ENCODE assay signal across 8 mouse cellular contexts in genomic region chr7:122219315-122219801, GRCm38 (mm10). TPM values are rescaled to one million over a fixed set of nuclear protein-coding genes. Genes with fewer than 3 reads are reported as not detected.
DNase-seq lines count a peak whose midpoint lies in the region; ATAC-seq and TF ChIP-seq lines count a peak whose summit lies in the region.

TSS of gene Chp2 (plus strand) at chr7:122219496.

- H3K27me3 ChIP-seq in forebrain, postnatal 0 days (ENCODE audit: insufficient read depth, low read length) = no peaks in the 10 kb centered on the region
- H3K27me3 ChIP-seq in hindbrain, embryonic 11.5 days (ENCODE audit: control insufficient read depth, insufficient read depth, low read length) = no peaks in the 10 kb centered on the region
- peaks cover 14% of the 10 kb centered on the region for H3K27me3 ChIP-seq in limb, embryonic 12.5 days
- no peaks in the 10 kb centered on the region; the same call in 1 of the 2 replicates for H3K27me3 ChIP-seq in midbrain, embryonic 13.5 days

- no peak for TF ChIP-seq CTCF in forebrain, postnatal 0 days (IDR thresholded peaks at IDR 0.05; ENCODE audit: low read depth)

- peak within 1 kb of the TSS; percentile 35 for H3K4me2 ChIP-seq in forebrain, postnatal 0 days (ENCODE audit: low read depth)
- H3K4me2 ChIP-seq in hindbrain, embryonic 11.5 days (replicated peaks; ENCODE audit: low read depth, low read length) = peak within 1 kb of the TSS; percentile 9
- peak within 1 kb of the TSS; percentile 46 for H3K4me2 ChIP-seq in limb, embryonic 12.5 days
- H3K4me2 ChIP-seq in midbrain, embryonic 13.5 days (replicated peaks) = peak within 1 kb of the TSS; percentile 43

- DNase-seq in adrenal gland, postnatal 36 days = peak; percentile 62 to 73
- no peak for DNase-seq in forebrain, postnatal 0 days
- DNase-seq in hindbrain, embryonic 11.5 days (ENCODE audit: low spot score) = peak; percentile 10
- DNase-seq in cerebellum, adult 8-10 months = no peak
- no peak for DNase-seq in cerebellum, postnatal 14 days

- H3K27ac ChIP-seq in forebrain, postnatal 0 days (ENCODE audit: low read depth, low read length) = no peak within 1 kb of the TSS
- H3K27ac ChIP-seq in hindbrain, embryonic 11.5 days (ENCODE audit: low read depth, low read length) = no peak within 1 kb of the TSS
- H3K27ac ChIP-seq in limb, embryonic 12.5 days = no peak within 1 kb of the TSS
- no peak within 1 kb of the TSS for H3K27ac ChIP-seq in midbrain, embryonic 13.5 days

- peak within 1 kb of the TSS; percentile 11; the same call in 1 of the 2 replicates for H3K4me3 ChIP-seq in forebrain, postnatal 0 days (ENCODE audit: low read depth, low read length)
- H3K4me3 ChIP-seq in hindbrain, embryonic 11.5 days (ENCODE audit: low read depth, low read length) = no peak within 1 kb of the TSS
- H3K4me3 ChIP-seq in limb, embryonic 12.5 days (replicated peaks) = peak within 1 kb of the TSS; percentile 15; the same call in 1 of the 2 replicates
- peak within 1 kb of the TSS; percentile 12 for H3K4me3 ChIP-seq in midbrain, embryonic 13.5 days (replicated peaks)

- H3K9me3 ChIP-seq in forebrain, postnatal 0 days (ENCODE audit: low read length) = 0 out of 2 replicates have a peak, but pooled peaks cover 3% of the 10 kb centered on the region
- no peaks in the 10 kb centered on the region for H3K9me3 ChIP-seq in hindbrain, embryonic 11.5 days (ENCODE audit: control insufficient read depth, low read length)
- 0 out of 2 replicates have a peak, but pooled peaks cover 4% of the 10 kb centered on the region for H3K9me3 ChIP-seq in limb, embryonic 12.5 days
- peaks cover 4% of the 10 kb centered on the region; the same call in 1 of the 2 replicates for H3K9me3 ChIP-seq in midbrain, embryonic 13.5 days

- WGBS in forebrain, postnatal 0 days = 25% methylated on average over 18 of the region's 20 CpGs
- WGBS in hindbrain, embryonic 11.5 days = 29% methylated on average over 20 of the region's 20 CpGs
- 28% methylated on average over 20 of the region's 20 CpGs for WGBS in limb, embryonic 12.5 days
- 27% methylated on average over 20 of the region's 20 CpGs for WGBS in midbrain, embryonic 13.5 days

- H3K4me1 ChIP-seq in forebrain, postnatal 0 days (ENCODE audit: insufficient read depth) = no peaks in the 10 kb centered on the region
- no peaks in the 10 kb centered on the region for H3K4me1 ChIP-seq in hindbrain, embryonic 11.5 days (replicated peaks; ENCODE audit: control insufficient read depth, insufficient read depth, low read length)
- H3K4me1 ChIP-seq in limb, embryonic 12.5 days (replicated peaks) = no peaks in the 10 kb centered on the region; the same call in 1 of the 2 replicates
- peaks cover 8% of the 10 kb centered on the region for H3K4me1 ChIP-seq in midbrain, embryonic 13.5 days (replicated peaks)

- H3K36me3 ChIP-seq in forebrain, postnatal 0 days (ENCODE audit: insufficient read depth) = no peaks in the 10 kb centered on the region
- no peaks in the 10 kb centered on the region for H3K36me3 ChIP-seq in hindbrain, embryonic 11.5 days (ENCODE audit: control insufficient read depth, insufficient read depth, low read length)
- no peaks in the 10 kb centered on the region for H3K36me3 ChIP-seq in limb, embryonic 12.5 days
- no peaks in the 10 kb centered on the region for H3K36me3 ChIP-seq in midbrain, embryonic 13.5 days

- no peak for ATAC-seq in forebrain, postnatal 0 days
- ATAC-seq in hindbrain, embryonic 11.5 days (ENCODE audit: low FRiP score) = no peak
- no peak for ATAC-seq in limb, embryonic 12.5 days (ENCODE audit: insufficient number of reproducible peaks, insufficient read depth, low FRiP score, low TSS enrichment, low read depth)
- ATAC-seq in midbrain, embryonic 13.5 days = no peak
- no peak for ATAC-seq in erythroblast, adult 5-6 weeks (replicated peaks; ENCODE audit: low FRiP score, poor library complexity, severe bottlenecking)

- no peak within 1 kb of the TSS for H3K9ac ChIP-seq in forebrain, postnatal 0 days
- no peak within 1 kb of the TSS for H3K9ac ChIP-seq in hindbrain, embryonic 11.5 days (ENCODE audit: low read depth, low read length)
- H3K9ac ChIP-seq in limb, embryonic 12.5 days (replicated peaks) = no peak within 1 kb of the TSS
- peak within 1 kb of the TSS; percentile 46; the same call in 1 of the 2 replicates for H3K9ac ChIP-seq in midbrain, embryonic 13.5 days (replicated peaks)

RNA-seq across cellular contexts. Expression of gene Chp2, which starts in this region (rescaled TPM):
- 1 to 10 TPM; 1.4 to 2.2 TPM for total RNA-seq in adrenal gland, postnatal 36 days (2021)
- total RNA-seq in forebrain, postnatal 0 days (2014; rRNA removed) = 1.00 and 1.5 TPM in 2 replicates
- 0.98 and 1.1 TPM in 2 replicates for polyA plus RNA-seq in forebrain, postnatal 0 days (2015; fragmentation: Nextera tagmentation; extraction: Ambion mirVana)
- polyA plus RNA-seq in hindbrain, embryonic 11.5 days (2014; fragmentation: Nextera tagmentation; extraction: Ambion mirVana) = 0.11 and 0.14 TPM in 2 replicates
- polyA plus RNA-seq in limb, embryonic 12.5 days (2016; fragmentation: Nextera tagmentation; extraction: Ambion mirVana) = not detected in 2 replicates
- polyA plus RNA-seq in midbrain, embryonic 13.5 days (2015; fragmentation: Nextera tagmentation; extraction: Ambion mirVana) = 1.2 and 1.5 TPM in 2 replicates
- total RNA-seq in erythroblast, adult 5-6 weeks (2015; ENCODE audit: low replicate concordance) = 1.9 TPM in 1 of 2 replicates, not detected in the other
- total RNA-seq in erythroblast, adult 5-6 weeks (2017; ENCODE audit: low replicate concordance) = 2.3 and 6.1 TPM in 2 replicates

Comparison
In these comparisons a context has a peak if more than half of its experiments do, and no peak if none do; other contexts are left out.
1. Peak in DNase-seq and H3K4me2 ChIP-seq in hindbrain, embryonic 11.5 days; RNA of the gene not detected or under 1 TPM.
2. DNase-seq: peak in adrenal gland, postnatal 36 days (2 of 2); none in forebrain, postnatal 0 days (single experiment), cerebellum, adult 8-10 months (single experiment) and cerebellum, postnatal 14 days (0 of 2).
3. Peak in every context shown above with its lines, with median percentiles within 50 percentile points of each other: H3K4me2 ChIP-seq.